Mouse (Mus musculus): ENCODE results near the gene Dst. TPM values are rescaled to one million over a fixed set of nuclear protein-coding genes. Genes with fewer than 3 reads are reported as not detected.
"Not testable (repeated sequence)": the region's sequence is repeated elsewhere in the genome, so short reads cannot be mapped to it uniquely, and the experiment has no call there.

Gene Dst
- polyA plus RNA-seq, 1 experiment from 2014 or later: 49.1 TPM

DNA sequence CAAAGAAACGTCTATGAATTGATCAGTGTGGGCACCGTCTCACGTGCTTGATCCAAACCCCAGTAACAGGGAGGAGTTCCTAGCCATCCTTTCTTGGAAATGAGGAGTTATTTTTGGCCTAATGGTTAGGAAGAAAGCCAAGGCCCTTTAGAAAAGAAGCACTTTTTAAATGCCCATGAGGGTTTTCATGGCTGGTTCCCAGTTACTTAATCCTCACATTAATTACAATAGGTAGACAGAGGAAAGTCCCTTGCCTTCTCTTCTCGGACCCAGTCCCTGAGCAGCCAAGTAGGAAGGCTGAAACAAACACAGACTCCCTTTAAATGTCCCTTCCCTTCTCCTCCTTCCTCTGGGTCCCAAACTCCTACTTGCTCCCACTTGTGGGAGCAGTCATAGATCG is 396.2 kb downstream of the Dst start:
- Histone ChIP-seq H3K36me3 (peaks cover 46% of the 10 kb centered on the region), H3K27me3 (replicated peaks) (no peaks in the 10 kb centered on the region), H3K9me3 (no peaks in the 10 kb centered on the region), H3K27ac (no peak overlapping the region), H3K4me2 (replicated peaks) (no peak overlapping the region), H3K4me3 (no peak overlapping the region), H3K4me1 (peaks cover 4% of the 10 kb centered on the region; the same call in 1 of the 2 replicates), H3K9ac (no peak overlapping the region)
- 84% methylated on average over 5 of the region's 5 CpGs for WGBS
- no peak for ATAC-seq (ENCODE audit: low FRiP score, low read depth)

DNA sequence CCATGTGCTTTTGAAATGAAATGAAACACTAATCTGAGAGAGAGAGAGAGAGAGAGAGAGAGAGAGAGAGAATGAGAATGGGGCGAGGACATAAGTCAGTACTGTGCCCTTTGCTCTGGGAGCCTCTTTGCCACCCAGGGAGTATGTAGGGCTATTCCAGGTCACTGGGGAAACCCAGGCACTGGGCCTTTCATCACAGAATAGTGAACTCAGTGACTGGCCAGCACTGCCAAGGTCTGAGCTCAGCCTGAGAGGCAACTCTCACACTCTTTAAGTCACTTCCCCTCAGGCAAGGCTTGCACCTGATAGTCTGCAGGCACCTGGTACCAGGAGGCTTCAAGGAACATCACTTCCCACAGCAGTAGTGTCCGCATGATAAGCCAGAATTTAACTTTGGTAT is 398.7 kb downstream of the Dst start:
- H3K4me2 ChIP-seq (replicated peaks): no peak overlapping the region
- peaks cover 46% of the 10 kb centered on the region for H3K36me3 ChIP-seq
- ATAC-seq (ENCODE audit: low FRiP score, low read depth): no peak
- no peaks in the 10 kb centered on the region for H3K27me3 ChIP-seq (replicated peaks)
- H3K4me3 ChIP-seq: no peak overlapping the region
- no peaks in the 10 kb centered on the region for H3K9me3 ChIP-seq
- no peaks in the 10 kb centered on the region for H3K4me1 ChIP-seq
- H3K9ac ChIP-seq: no peak overlapping the region
- no peak overlapping the region for H3K27ac ChIP-seq
- WGBS: 86% methylated on average over 2 of the region's 2 CpGs

DNA sequence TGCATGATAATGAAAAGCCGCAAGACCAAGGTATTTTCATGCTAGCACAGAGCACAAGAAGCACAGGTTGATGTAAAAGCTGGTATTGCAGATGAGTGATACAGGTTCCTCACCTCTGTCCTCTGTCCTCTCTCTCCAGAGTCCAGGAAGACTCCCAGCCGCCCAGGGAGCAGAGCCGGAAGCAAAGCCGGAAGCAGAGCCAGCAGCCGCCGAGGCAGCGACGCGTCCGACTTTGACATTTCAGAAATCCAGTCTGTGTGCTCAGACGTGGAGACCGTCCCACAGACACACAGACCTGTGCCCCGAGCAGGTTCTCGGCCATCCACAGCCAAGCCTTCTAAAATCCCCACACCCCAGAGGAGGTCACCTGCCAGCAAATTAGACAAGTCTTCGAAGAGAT is 399.2 kb downstream of the Dst start:
- WGBS: 97% methylated on average over 15 of the region's 15 CpGs
- Histone ChIP-seq H3K9me3 (no peaks in the 10 kb centered on the region), H3K27me3 (replicated peaks) (no peaks in the 10 kb centered on the region), H3K4me3 (no peak overlapping the region), H3K27ac (no peak overlapping the region), H3K9ac (no peak overlapping the region), H3K4me2 (replicated peaks) (no peak overlapping the region), H3K4me1 (no peaks in the 10 kb centered on the region), H3K36me3 (peaks cover 46% of the 10 kb centered on the region)
- ATAC-seq (ENCODE audit: low FRiP score, low read depth): no peak

DNA sequence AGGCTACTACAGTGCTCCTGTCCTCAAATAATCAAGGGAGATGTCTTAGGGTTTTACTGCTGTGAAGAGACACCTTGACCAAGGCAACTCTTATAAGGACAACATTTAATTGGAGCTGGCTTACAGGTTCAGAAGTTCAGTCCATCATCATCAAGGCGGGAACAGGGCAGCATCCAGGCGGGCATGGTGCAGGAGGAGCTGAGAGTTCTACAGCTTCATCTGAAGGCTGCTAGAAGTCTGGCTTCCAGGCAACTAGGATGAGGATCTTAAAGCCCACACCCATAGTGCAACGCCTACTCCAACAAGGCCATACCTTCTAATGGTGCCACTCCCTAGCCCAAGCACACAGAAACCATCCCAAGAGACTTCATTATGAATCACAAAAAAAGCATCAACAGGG is 400.8 kb downstream of the Dst start:
- peaks cover 30% of the 10 kb centered on the region; the same call in 1 of the 2 replicates for H3K36me3 ChIP-seq
- not testable (repeated sequence) for H3K27me3 ChIP-seq (replicated peaks); H3K4me1 ChIP-seq; H3K9me3 ChIP-seq; H3K4me2 ChIP-seq (replicated peaks); H3K9ac ChIP-seq; H3K27ac ChIP-seq; H3K4me3 ChIP-seq; ATAC-seq (ENCODE audit: low FRiP score, low read depth)
- WGBS: 96% methylated on average over 3 of the region's 3 CpGs

DNA sequence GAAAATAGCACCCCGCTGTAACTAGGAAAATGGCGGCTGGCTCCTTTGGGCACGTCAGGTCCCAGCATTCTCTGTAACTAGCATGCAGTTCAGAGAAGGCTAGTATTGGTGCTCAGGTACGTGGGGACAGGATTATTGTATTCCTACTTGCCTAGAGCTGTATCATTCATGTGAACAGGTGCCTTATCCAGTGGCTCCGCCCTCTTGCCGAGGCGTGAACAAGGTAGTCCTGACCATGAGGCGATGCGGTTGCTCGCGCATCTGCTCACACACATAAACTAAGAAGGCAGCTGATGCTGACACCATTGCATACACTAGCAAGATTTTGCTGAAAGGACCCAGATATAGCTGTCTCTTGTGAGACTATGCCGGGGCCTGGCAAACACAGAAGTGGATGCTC is 401.4 kb downstream of the Dst start:
- no peak overlapping the region for H3K4me3 ChIP-seq
- no peak overlapping the region for H3K27ac ChIP-seq
- H3K9ac ChIP-seq: no peak overlapping the region
- WGBS: 95% methylated on average over 12 of the region's 12 CpGs
- peaks cover 28% of the 10 kb centered on the region; the same call in 1 of the 2 replicates for H3K36me3 ChIP-seq
- no peaks in the 10 kb centered on the region for H3K4me1 ChIP-seq
- no peak for ATAC-seq (ENCODE audit: low FRiP score, low read depth)
- no peaks in the 10 kb centered on the region for H3K27me3 ChIP-seq (replicated peaks)
- H3K9me3 ChIP-seq: no peaks in the 10 kb centered on the region
- H3K4me2 ChIP-seq (replicated peaks): no peak overlapping the region

DNA sequence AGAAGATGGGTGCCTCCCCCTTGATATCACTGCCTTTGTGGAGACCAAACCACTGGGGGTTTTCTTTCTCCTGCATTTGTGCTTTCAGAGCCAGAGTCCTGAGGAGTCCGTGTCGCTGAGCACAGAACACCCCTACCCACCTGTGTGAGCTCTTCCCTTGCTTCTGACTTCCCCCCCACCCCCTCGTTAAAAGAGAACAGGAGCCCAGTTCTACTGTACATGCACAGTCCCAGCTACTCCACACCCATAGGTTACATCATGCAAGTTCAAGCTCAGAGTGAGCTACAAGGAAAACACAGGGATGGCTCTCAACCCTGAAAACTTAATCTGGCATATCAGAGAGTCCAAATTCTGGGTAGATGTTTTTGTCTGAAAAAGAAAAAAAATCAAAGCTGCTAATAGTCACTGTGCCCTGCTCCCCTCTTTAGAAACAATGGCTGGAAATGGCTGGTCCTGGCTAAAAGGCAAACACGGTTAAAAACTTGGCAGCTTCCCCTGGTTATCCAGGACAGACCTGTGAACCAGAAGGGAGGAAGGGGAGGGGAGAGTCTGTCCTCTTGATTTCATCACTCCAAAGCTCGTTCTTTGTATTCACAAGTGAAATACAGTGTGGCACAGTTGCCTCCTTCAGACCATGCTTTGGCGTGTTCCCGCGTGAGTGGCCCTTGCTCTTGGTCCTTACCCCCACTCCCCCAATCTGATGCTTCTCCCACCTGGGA is 402.7 kb downstream of the Dst start:
- no peak overlapping the region for H3K4me2 ChIP-seq (replicated peaks)

DNA sequence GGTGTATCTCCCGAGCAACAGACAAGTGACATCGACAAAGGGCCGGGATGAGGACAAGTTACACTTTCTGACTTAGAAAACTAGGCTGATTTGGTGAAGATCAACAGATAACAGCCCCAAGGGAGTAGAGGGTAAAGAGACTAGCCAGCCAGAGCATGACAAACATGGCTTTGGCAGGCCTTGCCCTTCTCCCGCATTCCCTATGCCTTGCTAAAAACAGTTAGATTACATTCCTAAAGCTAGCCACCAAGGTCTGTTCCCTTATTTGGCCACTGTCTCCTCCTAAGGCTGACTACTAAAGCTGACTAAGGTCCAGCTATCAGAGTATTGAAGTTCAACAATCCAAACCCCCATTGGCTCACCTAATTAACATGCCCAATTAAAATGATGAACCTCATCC is 404.8 kb downstream of the Dst start:
- Histone ChIP-seq H3K4me1 (no peaks in the 10 kb centered on the region), H3K27ac (no peak overlapping the region), H3K9me3 (no peaks in the 10 kb centered on the region), H3K4me2 (replicated peaks) (no peak overlapping the region), H3K36me3 (peaks cover 8% of the 10 kb centered on the region; the same call in 1 of the 2 replicates), H3K27me3 (replicated peaks) (no peaks in the 10 kb centered on the region), H3K9ac (no peak overlapping the region), H3K4me3 (no peak overlapping the region)
- 97% methylated on average over 4 of the region's 4 CpGs for WGBS
- no peak for ATAC-seq (ENCODE audit: low FRiP score, low read depth)

More for the DNA sequence above, 402.7 kb downstream of the Dst start:
- H3K36me3 ChIP-seq: peaks cover 21% of the 10 kb centered on the region; the same call in 1 of the 2 replicates
- H3K27ac ChIP-seq: no peak overlapping the region
- H3K27me3 ChIP-seq (replicated peaks): no peaks in the 10 kb centered on the region
- no peak overlapping the region for H3K9ac ChIP-seq
- 89% methylated on average over 8 of the region's 8 CpGs for WGBS
- H3K4me1 ChIP-seq: no peaks in the 10 kb centered on the region
- no peak overlapping the region for H3K4me3 ChIP-seq
- no peak for ATAC-seq (ENCODE audit: low FRiP score, low read depth)
- H3K9me3 ChIP-seq: no peaks in the 10 kb centered on the region

DNA sequence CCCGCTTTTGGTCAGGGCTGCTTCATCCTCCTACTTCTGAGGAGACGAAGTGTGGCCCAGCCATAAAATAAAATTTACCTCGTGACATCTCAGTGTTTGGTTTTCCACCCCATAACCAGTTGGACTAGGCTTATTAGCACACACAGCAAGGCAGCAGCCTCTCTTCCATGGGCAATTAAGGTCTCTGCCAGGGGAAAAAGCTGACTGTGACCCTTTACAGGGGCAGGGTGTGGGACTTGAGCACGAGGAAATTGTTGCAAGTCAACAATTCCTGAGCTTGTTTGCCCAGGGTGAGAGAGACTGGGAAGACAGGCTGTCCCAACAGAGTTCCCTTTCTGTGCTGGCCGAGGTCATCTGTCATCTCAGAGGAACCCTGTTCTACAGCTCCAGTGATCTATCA is 407.4 kb downstream of the Dst start:
- 64% methylated on average over 5 of the region's 5 CpGs for WGBS
- no peak for ATAC-seq (ENCODE audit: low FRiP score, low read depth)

DNA sequence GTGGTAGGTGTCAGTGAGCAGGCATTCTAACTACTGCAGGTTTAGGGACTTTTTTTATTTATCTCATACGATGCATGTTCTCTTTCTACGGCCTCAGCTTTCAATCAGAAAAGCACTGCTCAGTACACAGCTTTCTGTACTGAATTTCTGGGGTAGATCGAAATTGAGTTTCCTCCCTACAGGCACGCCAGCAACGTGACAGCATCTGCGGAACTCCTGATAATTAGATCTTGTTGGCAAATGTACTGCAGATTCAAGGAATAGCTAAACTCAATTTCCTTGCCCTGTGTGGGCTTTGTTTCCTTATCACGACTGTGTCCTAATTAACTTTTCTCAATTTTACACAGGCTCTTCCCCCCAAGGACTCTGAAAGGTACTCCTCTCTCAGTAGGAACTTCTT is 416.2 kb downstream of the Dst start:
- no peak for ATAC-seq (ENCODE audit: low FRiP score, low read depth)
- no peak overlapping the region for H3K9ac ChIP-seq
- no peak overlapping the region for H3K4me3 ChIP-seq
- no peaks in the 10 kb centered on the region for H3K4me1 ChIP-seq
- H3K36me3 ChIP-seq: no peaks in the 10 kb centered on the region
- no peaks in the 10 kb centered on the region for H3K9me3 ChIP-seq
- no peak overlapping the region for H3K27ac ChIP-seq
- no peaks in the 10 kb centered on the region for H3K27me3 ChIP-seq (replicated peaks)
- no peak overlapping the region for H3K4me2 ChIP-seq (replicated peaks)
- 88% methylated on average over 7 of the region's 7 CpGs for WGBS

More for the DNA sequence above, 407.4 kb downstream of the Dst start:
- Histone ChIP-seq H3K27me3 (replicated peaks) (no peaks in the 10 kb centered on the region), H3K27ac (no peak overlapping the region), H3K4me1 (no peaks in the 10 kb centered on the region), H3K9me3 (no peaks in the 10 kb centered on the region), H3K4me2 (replicated peaks) (no peak overlapping the region), H3K4me3 (no peak overlapping the region), H3K36me3 (no peaks in the 10 kb centered on the region), H3K9ac (no peak overlapping the region)

DNA sequence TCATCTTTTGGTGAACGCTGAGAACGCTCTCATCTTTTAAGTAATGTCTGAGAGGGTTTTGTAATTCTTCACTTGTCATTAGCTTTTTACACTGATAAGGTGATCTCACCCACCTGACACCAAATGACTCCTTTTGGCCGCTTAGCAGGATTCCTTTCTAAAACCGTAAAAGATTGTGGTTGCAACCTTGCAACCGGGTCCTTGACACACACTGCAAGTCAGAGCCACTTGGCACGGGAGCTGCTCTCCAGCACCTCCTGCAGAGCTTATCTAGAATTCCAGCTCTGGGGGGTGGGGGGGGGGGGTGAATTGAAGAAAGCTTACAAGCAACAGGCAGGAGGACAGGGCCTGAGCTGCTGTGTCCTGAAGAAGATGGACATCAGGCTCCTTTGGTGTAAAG is 420.6 kb downstream of the Dst start:
- ATAC-seq (ENCODE audit: low FRiP score, low read depth): no peak
- Histone ChIP-seq H3K36me3 (no peaks in the 10 kb centered on the region), H3K9ac (no peak overlapping the region), H3K27ac (no peak overlapping the region), H3K4me2 (replicated peaks) (no peak overlapping the region), H3K4me3 (no peak overlapping the region), H3K9me3 (no peaks in the 10 kb centered on the region), H3K4me1 (no peaks in the 10 kb centered on the region), H3K27me3 (replicated peaks) (no peaks in the 10 kb centered on the region)
- 92% methylated on average over 6 of the region's 6 CpGs for WGBS

DNA sequence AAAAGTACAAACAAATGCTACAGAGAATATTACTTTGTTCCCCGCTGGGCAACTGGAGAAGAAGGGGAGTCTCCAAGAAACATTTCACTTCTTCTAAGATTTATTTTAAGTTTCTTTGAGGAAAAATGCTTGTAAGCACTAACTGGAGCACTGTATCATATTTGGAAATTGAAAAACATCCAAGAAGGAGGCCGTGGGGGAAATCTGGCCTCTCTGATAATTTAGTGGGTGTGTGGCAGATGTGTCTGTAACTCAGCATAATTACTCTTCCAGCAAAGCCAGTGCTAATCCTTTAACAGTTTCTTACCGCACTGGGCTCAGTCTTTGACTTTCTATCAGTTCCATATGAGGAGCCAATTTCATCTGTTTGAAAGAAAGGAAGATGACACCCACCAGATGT is 423.7 kb downstream of the Dst start:
- Histone ChIP-seq H3K9ac (no peak overlapping the region), H3K27ac (no peak overlapping the region), H3K27me3 (replicated peaks) (no peaks in the 10 kb centered on the region), H3K36me3 (no peaks in the 10 kb centered on the region), H3K4me1 (no peaks in the 10 kb centered on the region), H3K9me3 (no peaks in the 10 kb centered on the region), H3K4me3 (no peak overlapping the region), H3K4me2 (replicated peaks) (no peak overlapping the region)
- 85% methylated on average over 3 of the region's 3 CpGs for WGBS
- ATAC-seq (ENCODE audit: low FRiP score, low read depth): no peak

Measured in neural tube, embryonic 12.5 days (tissue).